Mouse (Mus musculus): ENCODE results near the gene Taf11.

GRCm38 (mm10) chr17:27914742-27915141, 5.1 kb upstream of the Taf11 start:
- TF ChIP-seq CTCF (IDR thresholded peaks at IDR 0.05; ENCODE audit: low read depth) (no peak), EP300 (IDR thresholded peaks at IDR 0.05; ENCODE audit: low read depth) (no peak)
